Mouse (Mus musculus) C2C12 (cell line): ENCODE results near the gene Klf3.

ENCODE experiments used
- CTCF ChIP-seq: IDR thresholded peaks from one replicate; pipeline ENCODE4 v1.5.1; 2011; ENCODE audit not compliant: control insufficient read depth, insufficient read depth, insufficient read length
- FOSL1 ChIP-seq: IDR thresholded peaks from one replicate; pipeline ENCODE4 v1.8.0; 2011; ENCODE audit warnings: mild to moderate bottlenecking, low read length; ENCODE audit not compliant: poor library complexity, insufficient read depth, severe bottlenecking
- MAX ChIP-seq: IDR thresholded peaks from one replicate; pipeline ENCODE4 v1.6.1; 2011; ENCODE audit warnings: mild to moderate bottlenecking, control low read depth
- MYOG ChIP-seq: IDR thresholded peaks from one replicate; pipeline ENCODE4 v1.6.1; 2011; ENCODE audit not compliant: control insufficient read depth, insufficient read length; ENCODE audit errors: extremely low read depth
- USF1 ChIP-seq: IDR thresholded peaks from one replicate; pipeline ENCODE4 v1.6.1; 2011; ENCODE audit warnings: low read depth, mild to moderate bottlenecking, control low read depth, moderate library complexity

- TF ChIP-seq CTCF (no peak), MAX (no peak), USF1 (no peak), FOSL1 (no peak), MYOG (no peak)
These were observed 61.5 kb downstream of the Klf3 start for GRCm38 (mm10) chr5:64864699-64865108.
